Mouse (Mus musculus) brain, adult 10 weeks (tissue): ENCODE measurements around the gene Tnfrsf25. TPM values are rescaled to one million over a fixed set of nuclear protein-coding genes. Genes with fewer than 3 reads are reported as not detected.

Experiments
- polyA plus RNA-seq: library from polyadenylated mRNA; stranded (reverse); fragments of 350-450 nt; fragmentation: Illumina TruSeq; extraction: RNeasy Lipid Tissue Mini Kit (QIAGEN cat#74804); gene quantifications from one replicate; pipeline ENCODE4 v1.2.3, GENCODE M21; 2015; ENCODE audit warnings: low read depth, low replicate concordance

Tnfrsf25 gene
- polyA plus RNA-seq, result 8.8 TPM

DNA sequence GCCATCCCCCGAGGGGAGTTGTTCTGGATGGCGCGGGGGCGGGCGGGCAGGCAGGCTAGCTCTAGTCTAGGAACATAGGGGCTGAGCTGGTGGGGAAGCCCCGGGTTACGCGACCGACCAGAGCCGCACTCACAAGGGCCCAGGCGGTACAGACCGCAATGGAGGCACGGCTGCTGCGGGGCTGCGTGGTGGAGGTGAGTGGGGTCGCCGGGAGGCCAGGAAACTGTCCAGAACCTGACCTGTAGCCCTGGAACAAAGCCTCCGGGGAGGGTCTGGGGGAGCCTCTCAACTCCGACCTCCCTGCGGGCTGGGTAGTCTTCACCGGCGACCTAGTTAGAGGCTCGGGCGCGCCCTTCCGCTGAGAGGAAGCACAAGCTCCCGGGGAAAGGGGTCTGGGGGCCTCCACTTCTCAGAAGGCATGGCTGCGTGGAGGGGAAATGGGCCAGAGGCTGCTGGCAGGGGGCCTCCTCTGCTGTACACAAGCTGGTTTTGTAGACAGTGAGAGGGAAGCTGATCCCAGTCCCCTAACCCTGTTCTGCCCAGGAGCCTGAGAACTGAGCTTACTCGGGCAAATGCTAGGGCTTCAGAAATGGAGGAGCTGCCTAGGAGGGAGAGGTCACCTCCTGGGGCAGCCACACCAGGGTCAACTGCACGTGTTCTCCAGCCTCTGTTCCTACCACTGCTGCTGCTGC is at the start of gene Tnfrsf25:
Gene Tnfrsf25 (plus strand): TSS at position 14 of the 692 bp plus-strand sequence.

DNA sequence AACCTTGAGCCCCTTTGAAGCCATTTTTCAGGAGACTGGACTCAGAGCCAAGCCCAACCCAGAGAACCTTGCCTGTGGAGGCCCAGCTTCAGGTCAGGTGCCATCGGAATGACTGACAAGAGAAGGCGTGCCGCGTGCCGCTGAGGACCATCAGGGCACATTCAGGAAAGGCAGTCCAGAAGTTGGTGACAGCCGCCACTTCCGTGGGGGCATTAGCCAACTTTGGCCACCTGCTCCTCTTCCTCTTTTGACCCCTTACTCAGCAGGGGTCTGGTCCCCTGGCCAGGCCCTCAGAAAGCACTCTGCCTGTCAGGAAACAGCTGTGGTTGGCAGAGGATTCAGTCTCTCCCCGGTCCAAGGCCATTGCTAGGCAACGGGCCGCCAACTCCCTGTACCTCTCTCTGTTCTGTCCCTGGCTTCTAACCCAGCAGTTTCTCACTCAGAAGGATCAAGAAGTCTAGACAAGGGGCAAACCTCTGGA is 43.6 kb upstream of the Tnfrsf25 start, which contains the start of gene Plekhg5:
Gene Plekhg5 (plus strand): TSS at position 378 of the 481 bp plus-strand sequence.

DNA sequence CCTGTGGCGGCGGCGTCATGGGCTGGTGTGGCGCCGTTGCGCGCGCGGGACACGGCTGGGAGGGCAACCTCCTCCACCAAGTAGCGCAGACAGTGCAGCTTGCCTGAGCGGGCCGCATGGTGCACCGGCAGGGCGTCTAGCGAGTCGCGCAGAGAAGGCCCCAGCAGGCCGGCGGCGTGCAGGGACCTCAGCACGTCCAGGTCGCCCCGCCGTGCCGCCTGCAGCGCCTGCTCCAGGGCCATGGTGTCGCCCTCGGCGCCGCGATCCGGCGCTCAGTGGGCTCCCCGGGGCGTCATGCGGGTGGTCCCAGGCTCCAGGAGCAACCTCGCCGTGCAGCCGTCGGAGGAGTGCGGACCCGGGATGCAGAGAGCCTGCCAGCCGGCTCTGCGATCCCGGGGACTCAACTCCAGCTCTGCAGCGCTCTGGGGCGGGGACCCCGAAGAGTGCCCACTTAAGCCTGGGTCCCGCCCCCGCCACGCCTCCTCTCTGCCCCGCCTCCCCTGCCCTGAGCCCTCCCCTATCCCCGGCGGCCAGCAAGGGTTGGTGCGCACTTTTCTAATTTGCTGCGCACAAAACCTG is 36.3 kb downstream of the Tnfrsf25 start, which contains the start of gene Espn:
Gene Espn (minus strand): TSS at position 406 of the 579 bp plus-strand sequence.

DNA sequence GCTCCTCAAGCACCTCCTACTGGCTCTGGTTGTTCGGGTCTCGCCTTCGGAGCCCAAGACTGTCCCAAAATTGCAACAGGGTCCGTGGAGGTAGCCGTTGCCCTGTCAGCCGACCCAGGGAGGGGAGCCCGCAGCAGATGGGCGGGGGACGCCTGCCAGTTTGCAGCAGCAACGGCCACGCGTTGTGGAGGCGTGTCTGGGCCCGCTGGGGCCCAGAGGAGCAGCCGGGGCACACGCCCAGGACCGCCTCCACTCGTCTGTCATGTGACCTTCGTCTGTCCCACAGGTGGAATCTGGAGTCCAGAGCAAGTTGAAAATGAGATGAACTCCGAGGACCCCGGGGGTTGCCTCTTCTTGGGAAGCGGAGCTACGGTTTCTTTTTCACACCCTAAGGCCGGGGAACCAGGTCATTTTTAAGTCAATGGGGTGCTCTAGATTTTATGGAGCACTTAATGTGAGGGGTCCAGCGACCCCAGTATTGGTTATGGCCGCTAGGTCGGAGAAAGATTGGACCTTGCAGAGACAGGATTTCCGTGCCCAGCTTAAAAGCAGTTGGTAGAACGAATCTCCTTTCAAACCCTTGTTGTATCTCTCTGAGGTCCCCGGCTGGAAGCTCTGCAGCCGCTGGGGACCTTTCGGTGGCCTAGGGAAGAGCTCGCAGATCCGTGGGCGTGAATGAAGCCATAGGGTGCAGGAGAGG is 43.0 kb downstream of the Tnfrsf25 start, which contains the start of gene Hes2:
Gene Hes2 (plus strand): TSS at position 283 of the 700 bp plus-strand sequence.

Other genes starting within 250 kb of the Tnfrsf25 start
- 47.0 TPM for gene Dnajc11, start 182.2 kb upstream of the Tnfrsf25 start, polyA plus RNA-seq
- gene Thap3, start 126.9 kb upstream of the Tnfrsf25 start, polyA plus RNA-seq, result 15.9 TPM
- gene Phf13, start 119.7 kb upstream of the Tnfrsf25 start, polyA plus RNA-seq, result 11.1 TPM
- gene Klhl21, start 107.1 kb upstream of the Tnfrsf25 start, polyA plus RNA-seq, result 8.6 TPM
- gene Zbtb48, start 88.3 kb upstream of the Tnfrsf25 start, polyA plus RNA-seq, result 11.9 TPM
- gene Tas1r1, start 77.4 kb upstream of the Tnfrsf25 start, polyA plus RNA-seq, result not detected
- 14.3 TPM for gene Nol9, start 76.6 kb upstream of the Tnfrsf25 start, polyA plus RNA-seq
- gene Plekhg5, start 43.4 kb upstream of the Tnfrsf25 start, polyA plus RNA-seq, result 41.3 TPM
- gene Espn, start 36.4 kb downstream of the Tnfrsf25 start, polyA plus RNA-seq, result 1.9 TPM
- not detected for gene Hes2, start 42.9 kb downstream of the Tnfrsf25 start, polyA plus RNA-seq
- 442 TPM for gene Acot7, start 62.2 kb downstream of the Tnfrsf25 start, polyA plus RNA-seq
- gene Gpr153, start 158.3 kb downstream of the Tnfrsf25 start, polyA plus RNA-seq, result 15.5 TPM
- gene Hes3, start 175.7 kb downstream of the Tnfrsf25 start, polyA plus RNA-seq, result 0.33 TPM
- 34.6 TPM for gene Icmt, start 181.3 kb downstream of the Tnfrsf25 start, polyA plus RNA-seq
- gene Rnf207, start 203.1 kb downstream of the Tnfrsf25 start, polyA plus RNA-seq, result 9.3 TPM
- gene Rpl22, start 209.8 kb downstream of the Tnfrsf25 start, polyA plus RNA-seq, result 340 TPM
- 71.6 TPM for gene Chd5, start 222.7 kb downstream of the Tnfrsf25 start, polyA plus RNA-seq